Mouse (Mus musculus) stomach, embryonic 16.5 days (tissue): Measurements from ENCODE around the gene Snx4. TPM values are rescaled to one million over a fixed set of nuclear protein-coding genes. Genes with fewer than 3 reads are reported as not detected.

Experiments used
- ATAC-seq: fragments of 200-750 bp; cut with Nextera tagmentation; 2 replicates; pipeline ENCODE4 v1.8.0; 2017; ENCODE audit warnings: moderate number of reproducible peaks, moderate TSS enrichment; ENCODE audit not compliant: insufficient read depth, low FRiP score
- H3K27ac ChIP-seq: fragments of 300-500 bp; sonication (generic); 2 replicates; pipeline ENCODE4 v1.5.1; 2014; ENCODE audit warnings: low read length
- H3K27me3 ChIP-seq: fragments of 300-500 bp; sonication (generic); 2 replicates; pipeline ENCODE4 v1.6.1; 2014; ENCODE audit warnings: low read length, control low read depth, mixed read lengths; ENCODE audit not compliant: control insufficient read depth, insufficient read depth
- H3K36me3 ChIP-seq: fragments of 300-500 bp; sonication (generic); 2 replicates; pipeline ENCODE4 v1.6.1; 2014; ENCODE audit warnings: low read length; ENCODE audit not compliant: control insufficient read depth, insufficient read depth
- H3K4me1 ChIP-seq: fragments of 300-500 bp; sonication (generic); 2 replicates; pipeline ENCODE4 v1.6.1; 2014; ENCODE audit warnings: low read length, control low read depth, mixed read lengths; ENCODE audit not compliant: control insufficient read depth, insufficient read depth
- H3K4me2 ChIP-seq: fragments of 300-500 bp; sonication (generic); 2 replicates; pipeline ENCODE4 v1.6.1; 2014; ENCODE audit warnings: low read depth, low read length, mixed read lengths
- H3K4me3 ChIP-seq: fragments of 300-500 bp; sonication (generic); replicated peaks from 2 replicates; pipeline ENCODE4 v1.5.1; 2014; ENCODE audit warnings: mild to moderate bottlenecking, low read length
- H3K9ac ChIP-seq: fragments of 300-500 bp; sonication (generic); 2 replicates; pipeline ENCODE4 v1.6.1; 2014; ENCODE audit warnings: low read length
- H3K9me3 ChIP-seq: fragments of 300-500 bp; sonication (generic); replicated peaks from 2 replicates; pipeline ENCODE4 v1.6.1; 2016; ENCODE audit warnings: low read length, control low read depth; ENCODE audit not compliant: control insufficient read depth
- WGBS: fragments of 180-500 bp; shearing (Covaris S2); extraction: QIAGEN DNeasy Blood & Tissue Kit; methylation state at CpG from one replicate; pipeline ENCODE4 v1.1.7; 2014; 5-methylcytosine and 5-hydroxymethylcytosine counted together
- polyA plus RNA-seq: library from polyadenylated mRNA; unstranded; fragments of >200 nt; fragmentation: Nextera tagmentation; extraction: Ambion mirVana; gene quantifications from 2 replicates; pipeline ENCODE4 v1.2.1, GENCODE M21; 2015

Gene Snx4
- polyA plus RNA-seq, 1 experiment from 2014 or later: 83.6 TPM

GRCm38 (mm10) chr16:33325704-33326455 is 74.6 kb downstream of the Snx4 start:
- Histone ChIP-seq H3K27me3 (no peaks in the 10 kb centered on the region), H3K27ac (peak overlapping the region; percentile 22), H3K9ac (no peak overlapping the region), H3K9me3 (no peaks in the 10 kb centered on the region), H3K4me3 (no peak overlapping the region), H3K36me3 (no peaks in the 10 kb centered on the region), H3K4me2 (no peak overlapping the region), H3K4me1 (peaks cover 4% of the 10 kb centered on the region)
- peak; percentile 62; the same call in 1 of the 2 replicates for ATAC-seq
- 49% methylated on average over 12 of the region's 12 CpGs for WGBS

- Histone ChIP-seq H3K9me3 (no peaks in the 10 kb centered on the region), H3K36me3 (no peaks in the 10 kb centered on the region), H3K4me2 (no peak overlapping the region), H3K27ac (no peak overlapping the region), H3K4me3 (no peak overlapping the region), H3K4me1 (peaks cover 4% of the 10 kb centered on the region), H3K27me3 (no peaks in the 10 kb centered on the region), H3K9ac (no peak overlapping the region)
- 60% methylated on average over 9 of the region's 9 CpGs for WGBS
- ATAC-seq: no peak
These were observed 75.3 kb downstream of the Snx4 start for GRCm38 (mm10) chr16:33326589-33326988.

GRCm38 (mm10) chr16:33327101-33327500 is 75.9 kb downstream of the Snx4 start:
- H3K9ac ChIP-seq: no peak overlapping the region
- no peaks in the 10 kb centered on the region for H3K9me3 ChIP-seq
- H3K27ac ChIP-seq: no peak overlapping the region
- no peak for ATAC-seq
- H3K4me2 ChIP-seq: no peak overlapping the region
- H3K36me3 ChIP-seq: no peaks in the 10 kb centered on the region
- H3K4me1 ChIP-seq: peaks cover 4% of the 10 kb centered on the region
- no peak overlapping the region for H3K4me3 ChIP-seq
- H3K27me3 ChIP-seq: no peaks in the 10 kb centered on the region
- WGBS: 78% methylated on average over 9 of the region's 9 CpGs

GRCm38 (mm10) chr16:33333015-33333414 is 81.8 kb downstream of the Snx4 start:
- WGBS: 67% methylated on average over 14 of the region's 14 CpGs
- Histone ChIP-seq H3K4me3 (no peak overlapping the region), H3K36me3 (no peaks in the 10 kb centered on the region), H3K9ac (no peak overlapping the region), H3K27ac (no peak overlapping the region), H3K4me2 (no peak overlapping the region), H3K27me3 (no peaks in the 10 kb centered on the region), H3K9me3 (no peaks in the 10 kb centered on the region), H3K4me1 (peaks cover 6% of the 10 kb centered on the region; the same call in 1 of the 2 replicates)
- no peak for ATAC-seq

GRCm38 (mm10) chr16:33337177-33337576 is 85.9 kb downstream of the Snx4 start:
- peaks cover 12% of the 10 kb centered on the region; the same call in 1 of the 2 replicates for H3K4me1 ChIP-seq
- peak overlapping the region; percentile 52; the same call in 1 of the 2 replicates for H3K9ac ChIP-seq
- WGBS: 10% methylated on average over 8 of the region's 8 CpGs
- peak overlapping the region; percentile 10 for H3K4me3 ChIP-seq
- H3K27ac ChIP-seq: no peak overlapping the region
- peak overlapping the region; percentile 42 for H3K4me2 ChIP-seq
- H3K27me3 ChIP-seq: no peaks in the 10 kb centered on the region
- no peaks in the 10 kb centered on the region for H3K9me3 ChIP-seq
- no peaks in the 10 kb centered on the region for H3K36me3 ChIP-seq
- ATAC-seq: peak; percentile 79

- no peak overlapping the region for H3K27ac ChIP-seq
- peak overlapping the region; percentile 10 for H3K4me3 ChIP-seq
- H3K27me3 ChIP-seq: no peaks in the 10 kb centered on the region
- no peaks in the 10 kb centered on the region for H3K36me3 ChIP-seq
- H3K4me2 ChIP-seq: peak overlapping the region; percentile 42
- WGBS: 66% methylated on average over 10 of the region's 10 CpGs
- H3K4me1 ChIP-seq: peaks cover 12% of the 10 kb centered on the region; the same call in 1 of the 2 replicates
- H3K9me3 ChIP-seq: no peaks in the 10 kb centered on the region
- H3K9ac ChIP-seq: peak overlapping the region; percentile 52; the same call in 1 of the 2 replicates
- no peak for ATAC-seq
These were observed 86.4 kb downstream of the Snx4 start for GRCm38 (mm10) chr16:33337681-33338080.

GRCm38 (mm10) chr16:33338492-33338891 is 87.2 kb downstream of the Snx4 start:
- Histone ChIP-seq H3K36me3 (no peaks in the 10 kb centered on the region), H3K9ac (no peak overlapping the region), H3K4me1 (peaks cover 12% of the 10 kb centered on the region; the same call in 1 of the 2 replicates), H3K4me3 (no peak overlapping the region), H3K27me3 (no peaks in the 10 kb centered on the region), H3K9me3 (no peaks in the 10 kb centered on the region), H3K27ac (no peak overlapping the region), H3K4me2 (no peak overlapping the region)
- 34% methylated on average over 4 of the region's 4 CpGs for WGBS
- no peak for ATAC-seq

- WGBS: 77% methylated on average over 2 of the region's 2 CpGs
- Histone ChIP-seq H3K4me3 (no peak overlapping the region), H3K27me3 (no peaks in the 10 kb centered on the region), H3K27ac (no peak overlapping the region), H3K4me2 (no peak overlapping the region), H3K4me1 (peaks cover 14% of the 10 kb centered on the region; the same call in 1 of the 2 replicates), H3K9me3 (no peaks in the 10 kb centered on the region), H3K36me3 (no peaks in the 10 kb centered on the region), H3K9ac (no peak overlapping the region)
- no peak for ATAC-seq
These were observed 88.2 kb downstream of the Snx4 start for GRCm38 (mm10) chr16:33339476-33339875.

- ATAC-seq: no peak
- Histone ChIP-seq H3K36me3 (no peaks in the 10 kb centered on the region), H3K9ac (no peak overlapping the region), H3K9me3 (no peaks in the 10 kb centered on the region), H3K27me3 (no peaks in the 10 kb centered on the region), H3K4me3 (no peak overlapping the region), H3K4me1 (peaks cover 20% of the 10 kb centered on the region), H3K4me2 (no peak overlapping the region), H3K27ac (no peak overlapping the region)
- 64% methylated on average over 1 of the region's 1 CpGs for WGBS
These were observed 91.1 kb downstream of the Snx4 start for GRCm38 (mm10) chr16:33342356-33342755.
